Mouse (Mus musculus): ENCODE data around the gene Dnase2b.

DNA sequence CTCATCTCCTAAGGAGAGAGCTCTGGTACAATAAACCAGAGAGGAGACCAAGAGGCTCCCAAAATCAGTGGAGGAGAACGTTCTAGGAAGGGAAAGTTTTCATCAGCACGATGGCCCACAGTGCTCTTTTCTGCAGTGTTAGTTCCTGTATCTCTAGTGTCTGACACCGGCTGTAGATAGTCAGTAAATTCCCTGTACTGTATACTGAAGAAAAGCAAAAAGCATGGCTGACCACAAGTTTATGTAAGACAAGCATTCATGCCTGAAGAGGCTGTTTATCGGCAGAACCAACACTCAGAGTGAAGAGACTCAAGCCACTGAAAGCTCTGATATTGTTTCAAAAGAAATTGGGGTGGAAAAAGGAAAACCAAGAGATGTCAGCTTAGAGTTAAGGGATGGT lies 31.9 kb downstream of the Dnase2b start:
- TF ChIP-seq POLR2A (IDR thresholded peaks at IDR 0.05; ENCODE audit: low read depth, low read length) (no peak), CTCF (IDR thresholded peaks at IDR 0.05; ENCODE audit: extremely low read depth, insufficient read length, insufficient replicate concordance, low read depth, low read length) (no peak)
